ENCODE assay signal across 10 mouse cellular contexts in genomic region chr2:112380131-112380530, GRCm38 (mm10). TPM values are rescaled to one million over a fixed set of nuclear protein-coding genes. Genes with fewer than 3 reads are reported as not detected.
DNase-seq lines count a peak whose midpoint lies in the region; ATAC-seq and TF ChIP-seq lines count a peak whose summit lies in the region.
"Had no signal": no experiment of that assay in that cellular context is flagged by ENCODE, and none has a peak within 500 bp of the region (broad histone marks: within the 10 kb centered on the region; RNA-seq: fewer than 3 reads in every experiment).

No protein-coding gene starts in this region.

- no peak for ATAC-seq in kidney, embryonic 16.5 days (ENCODE audit: low FRiP score, low TSS enrichment)
- no peak for ATAC-seq in midbrain, postnatal 0 days (ENCODE audit: low FRiP score)

- peaks cover under 1% of the 10 kb centered on the region; the same call in 1 of the 2 replicates for H3K27me3 ChIP-seq in kidney, embryonic 16.5 days (ENCODE audit: insufficient read depth, low read length)
- H3K27me3 ChIP-seq in midbrain, postnatal 0 days (ENCODE audit: insufficient read depth, low read length) = no peaks in the 10 kb centered on the region

- H3K9me3 ChIP-seq in kidney, embryonic 16.5 days (ENCODE audit: low read length) = no peaks in the 10 kb centered on the region
- no peaks in the 10 kb centered on the region for H3K9me3 ChIP-seq in midbrain, postnatal 0 days (ENCODE audit: low read length)

- no peak for DNase-seq in kidney, postnatal 36 days
- DNase-seq in c-Kit-negative CD71-positive TER-119-positive erythroid progenitor cells, embryonic 14.5 days (ENCODE audit: low read depth, low spot score) = peak; percentile 8
- DNase-seq in induced T-regulatory cell, adult 2 months (ENCODE audit: low read depth) = peak; percentile 26
- DNase-seq in midbrain, postnatal 0 days (ENCODE audit: low spot score) = no peak
- DNase-seq in adrenal gland, postnatal 4 days (ENCODE audit: low spot score in 2 of 2) = no peak
- no peak for DNase-seq in gastrocnemius, postnatal 14 days
- no peak for DNase-seq in layer of hippocampus, adult 11-12 months (ENCODE audit: low spot score)
- DNase-seq: kidney, postnatal 14 days; thymus, postnatal 25 days had no signal

- 21% methylated on average over 8 of the region's 8 CpGs for WGBS in kidney, embryonic 16.5 days
- WGBS in midbrain, postnatal 0 days = 47% methylated on average over 8 of the region's 8 CpGs

- no peak overlapping the region for H3K27ac ChIP-seq in kidney, embryonic 16.5 days (ENCODE audit: low read length)
- no peak overlapping the region for H3K27ac ChIP-seq in midbrain, postnatal 0 days (ENCODE audit: low read depth, low read length)

- H3K36me3 ChIP-seq in kidney, embryonic 16.5 days (ENCODE audit: insufficient read depth, low read length) = no peaks in the 10 kb centered on the region
- H3K36me3 ChIP-seq in midbrain, postnatal 0 days (ENCODE audit: insufficient read depth, low read length) = no peaks in the 10 kb centered on the region

- peak overlapping the region; percentile 95 for H3K9ac ChIP-seq in kidney, embryonic 16.5 days (replicated peaks; ENCODE audit: low read length)
- H3K9ac ChIP-seq in midbrain, postnatal 0 days (replicated peaks; ENCODE audit: low read length, poor library complexity, severe bottlenecking) = peak overlapping the region; percentile 94

- H3K4me1 ChIP-seq in kidney, embryonic 16.5 days (ENCODE audit: insufficient read depth, low read length) = peaks cover 10% of the 10 kb centered on the region
- H3K4me1 ChIP-seq in midbrain, postnatal 0 days (ENCODE audit: insufficient read depth, low read length) = no peaks in the 10 kb centered on the region

- peak overlapping the region; percentile 69 for H3K4me2 ChIP-seq in kidney, embryonic 16.5 days (replicated peaks; ENCODE audit: low read depth, low read length)
- H3K4me2 ChIP-seq in midbrain, postnatal 0 days (ENCODE audit: low read depth, low read length, poor library complexity, severe bottlenecking) = peak overlapping the region; percentile 48

- intact Hi-C loops in gastrocnemius, postnatal 14 days (cut with DNase I; ENCODE audit: low total_unique reads) = no loop called here

- no peak for TF ChIP-seq CTCF in midbrain, postnatal 0 days (IDR thresholded peaks at IDR 0.05)

- peak overlapping the region; percentile 94 for H3K4me3 ChIP-seq in kidney, embryonic 16.5 days (ENCODE audit: low read length)
- peak overlapping the region; percentile 96 for H3K4me3 ChIP-seq in midbrain, postnatal 0 days (ENCODE audit: low read depth, low read length)

RNA-seq across cellular contexts. Expression of gene Katnbl1, which starts 1.1 kb away (rescaled TPM):
- 37.0 and 42.6 TPM in 2 replicates for polyA plus RNA-seq in kidney, embryonic 16.5 days (2015; fragmentation: Nextera tagmentation; extraction: Ambion mirVana)
- 15.1 and 18.7 TPM in 2 replicates for total RNA-seq in midbrain, postnatal 0 days (2014; rRNA removed)
- 19.8 and 20.1 TPM in 2 replicates for polyA plus RNA-seq in midbrain, postnatal 0 days (2015; fragmentation: Nextera tagmentation; extraction: Ambion mirVana)
- total RNA-seq in adrenal gland, postnatal 4 days (2021) = 10 to 100 TPM; 17.1 to 17.3 TPM
- total RNA-seq in gastrocnemius, postnatal 14 days (2021) = 1 to 10 TPM; 4.3 to 5.1 TPM

RNA-seq across cellular contexts. Expression of gene Emc4, which starts 12.3 kb away (rescaled TPM):
- 129 and 139 TPM in 2 replicates for polyA plus RNA-seq in kidney, embryonic 16.5 days (2015; fragmentation: Nextera tagmentation; extraction: Ambion mirVana)
- 113 and 129 TPM in 2 replicates for total RNA-seq in midbrain, postnatal 0 days (2014; rRNA removed)
- polyA plus RNA-seq in midbrain, postnatal 0 days (2015; fragmentation: Nextera tagmentation; extraction: Ambion mirVana) = 219 and 242 TPM in 2 replicates
- total RNA-seq in adrenal gland, postnatal 4 days (2021) = 10 to 100 TPM; 75.3 to 80.2 TPM
- total RNA-seq in gastrocnemius, postnatal 14 days (2021) = 10 to 100 TPM; 67.2 to 71.2 TPM

Comparison
In these comparisons a context has a peak if more than half of its experiments do, and no peak if none do; other contexts are left out.
1. DNase-seq: peak in c-Kit-negative CD71-positive TER-119-positive erythroid progenitor cells, embryonic 14.5 days (single experiment) and induced T-regulatory cell, adult 2 months (single experiment); none in kidney, postnatal 36 days (0 of 2), midbrain, postnatal 0 days (single experiment), adrenal gland, postnatal 4 days (0 of 2), gastrocnemius, postnatal 14 days (single experiment) and layer of hippocampus, adult 11-12 months (single experiment).